Mouse (Mus musculus) forebrain, embryonic 10.5 days (tissue): Measurements from ENCODE around the gene Dchs2. TPM values are rescaled to one million over a fixed set of nuclear protein-coding genes. Genes with fewer than 3 reads are reported as not detected.

Experiments used
- DNase-seq: peaks from one replicate; pipeline ENCODE4 v3.0.0-alpha.2; 2017; ENCODE audit warnings: low spot score; ENCODE audit errors: extremely low spot score
- H3K27ac ChIP-seq: fragments of 300-500 bp; sonication (generic); 2 replicates; pipeline ENCODE4 v1.5.1; 2016; ENCODE audit warnings: mild to moderate bottlenecking
- H3K27me3 ChIP-seq: fragments of 300-500 bp; sonication (generic); 2 replicates; pipeline ENCODE4 v1.6.1; 2016; ENCODE audit warnings: mild to moderate bottlenecking; ENCODE audit not compliant: poor library complexity, severe bottlenecking
- H3K36me3 ChIP-seq: fragments of 300-500 bp; sonication (generic); replicated peaks from 2 replicates; pipeline ENCODE4 v1.6.1; 2016; ENCODE audit warnings: mild to moderate bottlenecking, moderate library complexity
- H3K4me1 ChIP-seq: fragments of 300-500 bp; sonication (generic); 2 replicates; pipeline ENCODE4 v1.6.1; 2016
- H3K4me3 ChIP-seq: fragments of 300-500 bp; sonication (generic); 2 replicates; pipeline ENCODE4 v1.5.1; 2016; ENCODE audit warnings: mild to moderate bottlenecking, moderate library complexity
- H3K9me3 ChIP-seq: fragments of 300-500 bp; sonication (generic); 2 replicates; pipeline ENCODE4 v1.6.1; 2016; ENCODE audit warnings: mild to moderate bottlenecking, moderate library complexity
- WGBS: fragments of 180-500 bp; shearing (Covaris S2); methylation state at CpG from one replicate; pipeline ENCODE4 v1.1.7; 2016; 5-methylcytosine and 5-hydroxymethylcytosine counted together
- polyA plus RNA-seq: library from polyadenylated mRNA; unstranded; fragments of >200 nt; fragmentation: Nextera tagmentation; extraction: Ambion mirVana; gene quantifications from 2 replicates; pipeline ENCODE4 v1.2.1, GENCODE M21; 2016

Dchs2 gene
- polyA plus RNA-seq, 1 experiment from 2014 or later: not detected

GRCm38 (mm10) chr3:83161542-83162231, 33.9 kb downstream of the Dchs2 start:
- H3K4me1 ChIP-seq: 0 out of 2 replicates have a peak, but pooled peaks cover 5% of the 10 kb centered on the region
- 88% methylated on average over 6 of the region's 6 CpGs for WGBS
- DNase-seq: no peak
- H3K9me3 ChIP-seq: no peaks in the 10 kb centered on the region
- H3K27me3 ChIP-seq: no peaks in the 10 kb centered on the region
- no peak overlapping the region for H3K27ac ChIP-seq
- H3K36me3 ChIP-seq: no peaks in the 10 kb centered on the region
- no peak overlapping the region for H3K4me3 ChIP-seq

- DNase-seq: no peak
- WGBS: 88% methylated on average over 3 of the region's 3 CpGs
- no peaks in the 10 kb centered on the region for H3K9me3 ChIP-seq
- no peaks in the 10 kb centered on the region for H3K36me3 ChIP-seq
- H3K4me1 ChIP-seq: no peaks in the 10 kb centered on the region
- no peak overlapping the region for H3K4me3 ChIP-seq
- H3K27me3 ChIP-seq: no peaks in the 10 kb centered on the region
- H3K27ac ChIP-seq: no peak overlapping the region
Measured at GRCm38 (mm10) chr3:83163676-83164075, 35.9 kb downstream of the Dchs2 start.

- no peaks in the 10 kb centered on the region for H3K27me3 ChIP-seq
- WGBS: 91% methylated on average over 5 of the region's 5 CpGs
- DNase-seq: no peak
- H3K4me3 ChIP-seq: no peak overlapping the region
- no peaks in the 10 kb centered on the region for H3K9me3 ChIP-seq
- no peaks in the 10 kb centered on the region for H3K4me1 ChIP-seq
- H3K36me3 ChIP-seq: no peaks in the 10 kb centered on the region
- no peak overlapping the region for H3K27ac ChIP-seq
Measured at GRCm38 (mm10) chr3:83185527-83185926, 57.8 kb downstream of the Dchs2 start.

GRCm38 (mm10) chr3:83191271-83191670, 63.5 kb downstream of the Dchs2 start:
- H3K9me3 ChIP-seq: no peaks in the 10 kb centered on the region
- no peaks in the 10 kb centered on the region for H3K27me3 ChIP-seq
- no peaks in the 10 kb centered on the region for H3K4me1 ChIP-seq
- no peak overlapping the region for H3K4me3 ChIP-seq
- DNase-seq: no peak
- H3K27ac ChIP-seq: no peak overlapping the region
- H3K36me3 ChIP-seq: no peaks in the 10 kb centered on the region
- 94% methylated on average over 2 of the region's 2 CpGs for WGBS

- Histone ChIP-seq H3K4me3 (no peak overlapping the region), H3K36me3 (no peaks in the 10 kb centered on the region), H3K9me3 (no peaks in the 10 kb centered on the region), H3K27ac (no peak overlapping the region), H3K27me3 (no peaks in the 10 kb centered on the region), H3K4me1 (no peaks in the 10 kb centered on the region)
- WGBS: 73% methylated on average over 1 of the region's 1 CpGs
- no peak for DNase-seq
Measured at GRCm38 (mm10) chr3:83192401-83192800, 64.7 kb downstream of the Dchs2 start.

GRCm38 (mm10) chr3:83194911-83195310, 67.2 kb downstream of the Dchs2 start:
- Histone ChIP-seq H3K9me3 (no peaks in the 10 kb centered on the region), H3K27ac (no peak overlapping the region), H3K4me3 (no peak overlapping the region), H3K36me3 (no peaks in the 10 kb centered on the region), H3K27me3 (no peaks in the 10 kb centered on the region), H3K4me1 (no peaks in the 10 kb centered on the region)
- no peak for DNase-seq
- WGBS: 79% methylated on average over 5 of the region's 5 CpGs

GRCm38 (mm10) chr3:83201286-83201980, 73.7 kb downstream of the Dchs2 start:
- Histone ChIP-seq H3K9me3 (no peaks in the 10 kb centered on the region; the same call in 1 of the 2 replicates), H3K4me1 (no peaks in the 10 kb centered on the region), H3K27ac (no peak overlapping the region), H3K36me3 (no peaks in the 10 kb centered on the region), H3K27me3 (no peaks in the 10 kb centered on the region), H3K4me3 (no peak overlapping the region)
- no peak for DNase-seq
- WGBS: 67% methylated on average over 4 of the region's 4 CpGs

- WGBS: 60% methylated on average over 8 of the region's 8 CpGs
- H3K4me1 ChIP-seq: peaks cover 9% of the 10 kb centered on the region
- no peaks in the 10 kb centered on the region; the same call in 1 of the 2 replicates for H3K9me3 ChIP-seq
- no peaks in the 10 kb centered on the region for H3K36me3 ChIP-seq
- H3K27me3 ChIP-seq: no peaks in the 10 kb centered on the region
- no peak overlapping the region for H3K4me3 ChIP-seq
- H3K27ac ChIP-seq: no peak overlapping the region
- DNase-seq: no peak
Measured at GRCm38 (mm10) chr3:83205073-83205668, 77.4 kb downstream of the Dchs2 start.

GRCm38 (mm10) chr3:83209646-83210045, 81.9 kb downstream of the Dchs2 start:
- Histone ChIP-seq H3K4me3 (no peak overlapping the region), H3K27me3 (no peaks in the 10 kb centered on the region), H3K27ac (no peak overlapping the region), H3K36me3 (no peaks in the 10 kb centered on the region), H3K4me1 (peaks cover 15% of the 10 kb centered on the region), H3K9me3 (no peaks in the 10 kb centered on the region)
- no peak for DNase-seq
- WGBS: 87% methylated on average over 9 of the region's 9 CpGs

GRCm38 (mm10) chr3:83210210-83210609, 82.5 kb downstream of the Dchs2 start:
- no peaks in the 10 kb centered on the region for H3K27me3 ChIP-seq
- peaks cover 15% of the 10 kb centered on the region for H3K4me1 ChIP-seq
- DNase-seq: no peak
- no peaks in the 10 kb centered on the region for H3K36me3 ChIP-seq
- H3K4me3 ChIP-seq: no peak overlapping the region
- 74% methylated on average over 4 of the region's 4 CpGs for WGBS
- H3K9me3 ChIP-seq: no peaks in the 10 kb centered on the region
- H3K27ac ChIP-seq: no peak overlapping the region

- 83% methylated on average over 5 of the region's 5 CpGs for WGBS
- DNase-seq: no peak
- Histone ChIP-seq H3K4me3 (no peak overlapping the region), H3K27me3 (no peaks in the 10 kb centered on the region), H3K4me1 (peaks cover 15% of the 10 kb centered on the region), H3K27ac (no peak overlapping the region), H3K9me3 (no peaks in the 10 kb centered on the region), H3K36me3 (no peaks in the 10 kb centered on the region)
Measured at GRCm38 (mm10) chr3:83211939-83212338, 84.2 kb downstream of the Dchs2 start.

GRCm38 (mm10) chr3:83212578-83212977, 84.8 kb downstream of the Dchs2 start:
- H3K27me3 ChIP-seq: no peaks in the 10 kb centered on the region
- H3K27ac ChIP-seq: no peak overlapping the region
- no peak overlapping the region for H3K4me3 ChIP-seq
- H3K9me3 ChIP-seq: no peaks in the 10 kb centered on the region
- DNase-seq: no peak
- no peaks in the 10 kb centered on the region for H3K36me3 ChIP-seq
- WGBS: 86% methylated on average over 7 of the region's 7 CpGs
- H3K4me1 ChIP-seq: peaks cover 15% of the 10 kb centered on the region

- no peak overlapping the region for H3K4me3 ChIP-seq
- H3K36me3 ChIP-seq: no peaks in the 10 kb centered on the region
- no peaks in the 10 kb centered on the region for H3K9me3 ChIP-seq
- DNase-seq: no peak
- H3K4me1 ChIP-seq: no peaks in the 10 kb centered on the region
- H3K27ac ChIP-seq: no peak overlapping the region
- H3K27me3 ChIP-seq: no peaks in the 10 kb centered on the region
- WGBS: 90% methylated on average over 4 of the region's 4 CpGs
Measured at GRCm38 (mm10) chr3:83218059-83218458, 90.3 kb downstream of the Dchs2 start.
